Mouse (Mus musculus) ovary, postnatal 36 days (tissue): Measurements from ENCODE around the gene Zcchc14.

Experiments used
- DNase-seq: peaks from one replicate; pipeline ENCODE4 v3.0.0; 2022; ENCODE audit warnings: low spot score, mixed read lengths

Zcchc14 gene

GRCm38 (mm10) chr8:121585159-121585825 lies 67.4 kb downstream of the Zcchc14 start:
- DNase-seq: peak; percentile 99

GRCm38 (mm10) chr8:121584730-121585129 lies 68.0 kb downstream of the Zcchc14 start:
- no peak for DNase-seq

- no peak for DNase-seq
These were observed 69.0 kb downstream of the Zcchc14 start for GRCm38 (mm10) chr8:121583653-121584052.

- no peak for DNase-seq
These were observed 72.2 kb downstream of the Zcchc14 start for GRCm38 (mm10) chr8:121580465-121580864.

GRCm38 (mm10) chr8:121578676-121579451 lies 73.8 kb downstream of the Zcchc14 start, which contains the start of gene Fbxo31:
Gene Fbxo31, minus strand, starts transcription at chr8:121578806.
- DNase-seq: peak; percentile 92

GRCm38 (mm10) chr8:121577751-121578675 lies 74.7 kb downstream of the Zcchc14 start:
- DNase-seq: no peak

- no peak for DNase-seq
These were observed 77.0 kb downstream of the Zcchc14 start for GRCm38 (mm10) chr8:121575661-121576060.

- peak; percentile 67 for DNase-seq
These were observed 79.4 kb downstream of the Zcchc14 start for GRCm38 (mm10) chr8:121573275-121573674.

GRCm38 (mm10) chr8:121572121-121572520 lies 80.6 kb downstream of the Zcchc14 start:
- DNase-seq: no peak

GRCm38 (mm10) chr8:121570801-121571200 lies 81.9 kb downstream of the Zcchc14 start:
- no peak for DNase-seq

GRCm38 (mm10) chr8:121570335-121570734 lies 82.4 kb downstream of the Zcchc14 start:
- peak; percentile 47 for DNase-seq

GRCm38 (mm10) chr8:121568321-121568720 lies 84.4 kb downstream of the Zcchc14 start:
- DNase-seq: no peak

- DNase-seq: no peak
These were observed 89.0 kb downstream of the Zcchc14 start for GRCm38 (mm10) chr8:121563701-121564100.

GRCm38 (mm10) chr8:121562941-121563351 lies 89.8 kb downstream of the Zcchc14 start:
- peak; percentile 65 for DNase-seq

- no peak for DNase-seq
These were observed 90.9 kb downstream of the Zcchc14 start for GRCm38 (mm10) chr8:121561636-121562345.

GRCm38 (mm10) chr8:121560432-121561100 lies 92.1 kb downstream of the Zcchc14 start:
- no peak for DNase-seq

- DNase-seq: no peak
These were observed 92.9 kb downstream of the Zcchc14 start for GRCm38 (mm10) chr8:121559801-121560200.

GRCm38 (mm10) chr8:121558538-121558937 lies 94.2 kb downstream of the Zcchc14 start:
- DNase-seq: no peak

GRCm38 (mm10) chr8:121557746-121558145 lies 95.0 kb downstream of the Zcchc14 start:
- no peak for DNase-seq

- DNase-seq: no peak
These were observed 98.7 kb downstream of the Zcchc14 start for GRCm38 (mm10) chr8:121553831-121554475.
